Mouse (Mus musculus): ENCODE data around the gene Vmn2r59. TPM values are rescaled to one million over a fixed set of nuclear protein-coding genes. Genes with fewer than 3 reads are reported as not detected.
"Not testable (repeated sequence)": the region's sequence is repeated elsewhere in the genome, so short reads cannot be mapped to it uniquely, and the experiment has no call there.

Gene Vmn2r59
- polyA plus RNA-seq (2016; fragmentation: Nextera tagmentation; extraction: Ambion mirVana), result not detected in 2 replicates

- Histone ChIP-seq H3K4me3 (no peak within 1 kb of the TSS), H3K27me3 (ENCODE audit: insufficient read depth, poor library complexity, severe bottlenecking) (no peaks in the 10 kb centered on the region), H3K9me3 (peaks cover 25% of the 10 kb centered on the region; the same call in 1 of the 2 replicates), H3K27ac (no peak within 1 kb of the TSS), H3K36me3 (no peaks in the 10 kb centered on the region), H3K4me1 (replicated peaks) (no peaks in the 10 kb centered on the region)
- DNase-seq (ENCODE audit: low spot score), result no peak
Observed at GRCm38 (mm10) chr7:42058923-42059322, at the start of gene Vmn2r59. Gene Vmn2r59, minus strand, starts transcription at chr7:42059023.

GRCm38 (mm10) chr7:42107470-42107869 lies 48.6 kb upstream of the Vmn2r59 start, which contains the start of gene Vmn2r60:
Gene Vmn2r60, plus strand, starts transcription at chr7:42107770.
- no peak for DNase-seq (ENCODE audit: low spot score)
- H3K4me1 ChIP-seq (replicated peaks), result no peaks in the 10 kb centered on the region
- WGBS, result 84% methylated on average over 2 of the region's 2 CpGs
- peaks cover 37% of the 10 kb centered on the region for H3K9me3 ChIP-seq
- H3K4me3 ChIP-seq, result no peak within 1 kb of the TSS
- H3K27me3 ChIP-seq (ENCODE audit: insufficient read depth, poor library complexity, severe bottlenecking), result no peaks in the 10 kb centered on the region
- no peaks in the 10 kb centered on the region for H3K36me3 ChIP-seq
- H3K27ac ChIP-seq, result no peak within 1 kb of the TSS

DNA sequence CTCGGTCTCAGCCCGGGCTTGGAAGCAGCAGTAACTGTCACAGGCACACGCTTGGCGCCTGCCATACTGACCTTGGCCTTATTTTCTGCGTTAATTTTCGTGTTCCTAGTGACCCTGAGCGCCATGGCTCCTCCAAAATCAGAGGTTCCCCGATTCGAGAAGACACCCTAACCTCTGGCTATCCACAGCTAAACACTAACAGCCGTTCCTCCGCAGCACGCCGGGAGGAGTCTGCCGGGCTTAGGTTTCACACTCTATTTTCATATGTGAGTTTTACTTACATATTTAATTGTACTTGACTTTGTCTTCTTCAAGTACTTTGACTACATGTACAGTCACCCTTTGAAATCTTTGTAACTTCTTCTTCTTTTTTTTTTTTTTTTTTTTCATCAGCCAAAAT lies 48.2 kb upstream of the Vmn2r59 start:
- peaks cover 38% of the 10 kb centered on the region for H3K9me3 ChIP-seq
- not testable (repeated sequence) for H3K36me3 ChIP-seq; H3K27ac ChIP-seq; H3K27me3 ChIP-seq (ENCODE audit: insufficient read depth, poor library complexity, severe bottlenecking); DNase-seq (ENCODE audit: low spot score); H3K4me3 ChIP-seq; H3K4me1 ChIP-seq (replicated peaks)
- 76% methylated on average over 14 of the region's 14 CpGs for WGBS

Other genes with a start within 250 kb of the Vmn2r59 start
- not detected in 2 replicates for gene Vmn2r58, start 186.3 kb downstream of the Vmn2r59 start, polyA plus RNA-seq (2016; fragmentation: Nextera tagmentation; extraction: Ambion mirVana)
- gene Vmn2r60, start 48.7 kb upstream of the Vmn2r59 start, polyA plus RNA-seq (2016; fragmentation: Nextera tagmentation; extraction: Ambion mirVana), result not detected in 2 replicates
- not detected in 2 replicates for gene Vmn2r61, start 201.0 kb upstream of the Vmn2r59 start, polyA plus RNA-seq (2016; fragmentation: Nextera tagmentation; extraction: Ambion mirVana)